Mouse (Mus musculus): ENCODE measurements at regions not wholly inside any gene's neighbourhood (a gene's known extent, or its start where the extent isn't known, plus 50 kb on each side); places are given as distances from the start of the nearest gene placed in this dataset.

GRCm38 (mm10) chr8:126160356-126160975, 137.9 kb upstream of the Slc35f3 start:
- DNase-seq = no peak

- DNase-seq = no peak
These were observed 135.5 kb upstream of the Slc35f3 start for GRCm38 (mm10) chr8:126162748-126163371.

- DNase-seq = no peak
These were observed 134.4 kb upstream of the Slc35f3 start for GRCm38 (mm10) chr8:126163954-126164353.

GRCm38 (mm10) chr8:126165486-126166095, 132.8 kb upstream of the Slc35f3 start:
- DNase-seq = no peak

GRCm38 (mm10) chr8:126166394-126166793, 132.0 kb upstream of the Slc35f3 start:
- DNase-seq = no peak

- no peak for DNase-seq
These were observed 123.9 kb upstream of the Slc35f3 start for GRCm38 (mm10) chr8:126174451-126174850.

- DNase-seq = no peak
These were observed 122.1 kb upstream of the Slc35f3 start for GRCm38 (mm10) chr8:126176305-126176704.

- DNase-seq = no peak
These were observed 120.5 kb upstream of the Slc35f3 start for GRCm38 (mm10) chr8:126177855-126178254.

GRCm38 (mm10) chr8:126188741-126189285, 109.5 kb upstream of the Slc35f3 start:
- DNase-seq = no peak

- no peak for DNase-seq
These were observed 102.7 kb upstream of the Slc35f3 start for GRCm38 (mm10) chr8:126195616-126196015.

- no peak for DNase-seq
These were observed 87.8 kb upstream of the Slc35f3 start for GRCm38 (mm10) chr8:126210561-126210960.

- DNase-seq = no peak
These were observed 85.6 kb upstream of the Slc35f3 start for GRCm38 (mm10) chr8:126212802-126213201.

GRCm38 (mm10) chr8:126214571-126214970, 83.8 kb upstream of the Slc35f3 start:
- DNase-seq = no peak

- no peak for DNase-seq
These were observed 82.0 kb upstream of the Slc35f3 start for GRCm38 (mm10) chr8:126216391-126216790.

GRCm38 (mm10) chr8:126221631-126222030, 76.7 kb upstream of the Slc35f3 start:
- no peak for DNase-seq

GRCm38 (mm10) chr8:126231801-126232200, 66.6 kb upstream of the Slc35f3 start:
- no peak for DNase-seq

- DNase-seq = no peak
These were observed 65.8 kb upstream of the Slc35f3 start for GRCm38 (mm10) chr8:126232521-126232920.

- no peak for DNase-seq
These were observed 58.7 kb upstream of the Slc35f3 start for GRCm38 (mm10) chr8:126239684-126240083.

- no peak for DNase-seq
These were observed 54.0 kb upstream of the Slc35f3 start for GRCm38 (mm10) chr8:126244321-126244720.

All from thymus, postnatal 36 days (tissue).